Mouse (Mus musculus) CD4-positive helper T cell, adult 2 months (primary cell): ENCODE data around the gene Swsap1.
A peak's percentile ranks its signal among the peaks of the same experiment; 100 is the strongest.

Experiments
- DNase-seq: peaks from one replicate; pipeline ENCODE4 v3.0.0-alpha.2; 2012; ENCODE audit warnings: low read depth, missing footprints, low spot score

Swsap1 gene

DNA sequence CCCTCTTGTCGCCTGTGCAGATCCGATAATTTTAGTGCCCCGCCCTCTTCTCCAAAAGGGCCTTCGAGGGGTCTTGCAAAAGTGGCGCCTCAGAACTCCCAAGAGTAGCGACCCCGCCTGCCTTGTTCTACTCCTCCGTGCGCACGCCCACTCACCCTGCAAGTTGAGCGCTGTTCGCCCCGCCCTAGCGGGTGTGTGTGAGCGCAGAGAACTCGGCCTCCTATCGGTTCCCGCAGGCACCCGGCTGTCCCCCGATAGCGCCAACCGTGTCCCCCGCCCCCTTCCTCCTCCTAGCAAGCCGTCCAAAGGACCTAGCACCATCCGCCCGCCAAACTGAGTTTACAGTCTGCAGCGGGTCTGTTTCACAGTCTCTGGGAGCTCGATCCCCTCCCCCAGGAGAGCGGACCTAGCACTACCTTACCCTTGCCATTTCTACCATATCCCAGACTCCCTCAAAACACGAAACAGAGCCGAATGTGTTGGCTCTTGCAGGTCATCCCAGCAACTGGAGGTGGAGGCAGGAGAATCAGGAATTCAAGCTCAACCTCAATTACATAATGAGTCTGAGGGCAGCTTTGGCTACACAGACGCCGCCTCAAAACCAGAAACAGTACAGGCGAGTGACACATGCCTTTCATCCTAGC is 7.0 kb downstream of the Swsap1 start:
- DNase-seq, result peak; percentile 76

DNA sequence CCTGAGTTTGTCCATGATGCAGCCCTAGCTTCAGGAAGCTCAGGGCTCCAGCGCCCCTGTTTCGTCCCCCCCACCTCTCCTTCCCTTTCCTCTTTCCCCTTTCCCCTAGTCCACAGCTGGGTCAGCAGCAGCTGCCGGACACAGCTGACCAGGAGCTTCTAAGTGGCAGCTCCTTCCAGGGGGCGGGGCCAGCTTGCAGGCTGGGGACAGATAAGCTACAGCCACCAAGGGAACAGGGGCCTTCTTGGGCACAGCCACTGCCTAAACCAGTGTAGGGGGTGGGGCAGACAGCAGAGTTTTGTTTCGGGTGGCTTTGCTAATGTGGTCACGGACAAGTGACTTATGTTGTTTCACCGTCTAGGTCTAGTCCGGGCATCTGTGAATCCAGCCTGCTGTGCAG is 7.9 kb downstream of the Swsap1 start, which contains the start of gene Epor:
TSS of gene Epor (minus strand) at position 90 of the 400 bp plus-strand sequence.
- no peak for DNase-seq

DNA sequence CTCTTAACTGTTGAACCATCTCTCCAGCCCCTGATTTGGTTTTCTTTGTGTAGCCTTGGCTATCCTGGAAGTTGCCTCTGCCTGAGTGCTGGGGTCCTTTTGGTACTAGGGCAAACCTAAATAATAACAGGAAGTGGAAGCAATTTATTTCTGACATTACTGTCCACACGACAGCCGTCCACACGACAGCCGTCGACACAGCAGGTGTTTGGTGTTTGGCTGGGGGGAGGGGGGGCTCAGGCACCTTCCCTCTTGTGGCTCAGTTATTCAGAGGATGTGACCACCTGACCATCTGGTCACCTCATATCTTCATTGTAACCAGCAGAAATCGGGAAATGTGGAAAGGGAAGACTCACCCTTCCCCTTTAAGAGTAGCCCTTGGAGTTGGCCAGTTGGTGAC is 13.3 kb downstream of the Swsap1 start:
- DNase-seq, result no peak

DNA sequence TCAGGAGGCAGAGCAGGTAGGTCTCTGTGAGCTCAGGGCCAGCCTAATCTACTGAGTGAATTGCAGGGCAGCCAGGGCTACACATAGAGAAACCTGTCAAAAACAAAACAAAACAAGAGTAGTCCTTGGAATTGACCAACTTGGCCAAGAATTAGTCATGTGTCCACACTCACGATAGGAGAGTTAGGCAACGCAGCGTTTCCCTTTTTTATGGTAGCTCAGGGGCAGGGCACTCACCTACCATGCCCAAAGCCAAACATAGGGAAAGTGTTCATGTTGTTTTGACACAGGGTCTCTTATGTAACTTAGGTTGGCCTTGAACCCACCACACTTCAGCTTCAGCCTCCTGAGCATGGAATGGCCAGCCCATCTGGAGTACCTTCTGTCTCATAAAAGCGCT is 13.7 kb downstream of the Swsap1 start:
- DNase-seq, result no peak

DNA sequence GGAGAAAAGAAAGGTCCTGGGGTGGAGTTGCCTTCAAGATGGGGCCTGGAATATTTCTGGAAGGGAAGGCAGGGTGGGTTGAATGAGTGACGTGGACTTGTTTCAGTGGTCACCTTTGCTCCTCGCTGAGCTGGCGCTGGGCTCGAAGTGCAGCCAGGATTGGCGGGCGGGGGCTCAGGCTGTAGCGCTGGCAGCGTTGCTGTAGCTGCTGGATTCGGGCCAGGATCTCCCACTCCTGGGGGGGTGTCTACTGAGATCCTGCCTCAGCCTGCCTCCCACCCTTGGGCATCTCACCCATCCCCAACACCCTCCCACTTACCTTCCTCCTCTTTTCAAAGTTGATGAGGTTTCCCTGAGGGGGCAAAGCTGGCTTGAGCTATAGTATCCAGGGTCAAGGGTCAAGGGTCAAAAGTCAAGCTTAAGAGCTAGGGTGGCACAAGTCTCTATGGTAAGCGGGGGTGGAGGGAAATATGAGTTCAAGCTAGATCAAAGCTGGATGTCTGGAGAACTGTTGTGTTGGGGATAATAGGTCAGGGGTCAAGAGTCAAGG is 21.1 kb downstream of the Swsap1 start:
- no peak for DNase-seq

DNA sequence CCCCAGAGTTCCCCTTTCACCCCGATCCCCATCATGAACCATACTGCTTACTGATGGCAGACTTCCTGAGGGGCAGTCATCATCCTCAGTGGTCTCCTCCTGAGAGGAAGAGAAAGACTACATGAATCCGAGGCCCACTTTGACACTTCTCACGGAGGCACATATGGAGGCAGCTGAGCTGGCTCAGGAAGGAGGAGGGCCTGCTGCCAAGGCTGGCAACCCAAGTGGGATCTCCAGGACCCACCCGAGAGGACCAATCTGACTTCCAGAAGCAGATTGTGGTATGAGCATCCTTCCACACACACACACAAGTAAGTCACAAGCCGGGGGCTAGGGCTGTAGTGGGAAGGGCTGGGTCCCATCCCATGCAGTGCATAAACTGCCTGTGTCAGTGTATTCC is 21.8 kb downstream of the Swsap1 start:
- DNase-seq, result no peak

DNA sequence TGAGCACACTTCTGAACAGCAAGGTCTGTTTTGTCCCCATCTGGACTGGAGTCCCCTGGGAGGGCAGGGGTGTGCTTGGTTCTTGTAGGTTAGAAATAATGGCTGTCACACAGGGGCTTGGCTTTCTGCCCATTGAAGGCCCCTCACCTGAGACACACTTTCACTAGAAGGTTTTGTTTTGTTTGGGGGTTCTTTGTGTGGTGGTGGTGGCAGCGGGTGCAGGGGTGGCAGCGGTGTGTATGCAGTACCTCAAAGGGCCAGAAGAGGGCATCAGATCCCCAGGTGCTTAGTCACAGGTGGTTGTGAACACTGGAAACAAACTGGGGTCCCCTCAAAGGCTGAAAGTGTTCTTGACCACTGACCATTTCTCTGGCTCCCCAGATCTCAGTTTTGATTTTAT is 22.4 kb downstream of the Swsap1 start:
- peak; percentile 48 for DNase-seq

DNA sequence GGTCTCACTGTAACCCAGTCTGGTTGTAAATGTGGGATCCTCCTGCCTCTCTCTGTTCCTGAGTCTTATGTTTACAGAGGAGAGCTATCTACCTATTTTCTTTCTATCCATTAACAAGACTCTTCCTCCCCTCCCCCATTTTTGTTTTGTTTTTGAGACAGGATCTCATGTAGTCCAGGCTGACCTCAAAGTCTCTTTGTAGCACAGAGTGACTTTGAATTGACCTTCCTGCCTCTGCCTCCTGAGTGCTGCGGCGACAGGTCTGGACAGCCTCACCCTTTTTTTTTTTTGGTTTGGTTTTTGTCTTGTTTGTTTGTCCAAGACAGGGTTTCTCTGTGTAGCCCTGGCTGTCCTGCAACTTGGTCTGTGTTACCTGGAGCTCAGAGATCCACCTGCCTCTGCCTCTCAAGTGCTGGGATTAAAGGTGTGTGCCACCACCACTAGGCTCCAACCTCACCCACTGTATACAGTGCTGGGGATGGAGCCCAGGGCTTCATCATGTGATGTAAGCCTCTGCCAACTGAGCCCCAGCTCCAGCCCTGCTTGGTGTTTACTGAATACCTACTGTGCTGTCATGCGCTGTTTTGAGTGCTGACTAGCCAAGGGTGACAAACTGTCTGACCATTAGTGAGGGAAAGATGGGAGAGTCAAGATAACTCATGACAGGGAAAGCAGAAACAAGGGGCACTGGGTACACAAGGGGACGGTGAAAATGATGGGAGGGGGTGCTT is 23.0 kb downstream of the Swsap1 start:
- DNase-seq, result no peak

DNA sequence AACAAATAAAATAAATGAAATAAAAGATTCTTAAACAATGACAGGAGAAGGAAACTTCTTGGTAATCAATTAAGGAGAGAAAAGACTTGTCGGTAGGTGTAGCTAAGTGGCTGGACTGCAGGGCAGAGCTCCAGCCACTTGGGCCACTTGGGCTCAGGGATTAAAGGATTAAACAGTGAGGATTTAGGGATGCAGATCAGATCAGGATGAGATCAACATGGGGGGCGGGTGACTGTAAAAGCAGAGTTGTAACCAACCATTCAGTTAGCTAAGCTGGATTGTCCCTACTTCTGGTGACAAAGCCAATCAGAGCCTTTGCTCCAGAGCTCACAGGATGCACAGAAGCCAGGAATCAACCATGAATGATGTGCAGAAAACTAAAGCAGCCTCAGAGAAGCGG is 28.4 kb downstream of the Swsap1 start:
- no peak for DNase-seq

DNA sequence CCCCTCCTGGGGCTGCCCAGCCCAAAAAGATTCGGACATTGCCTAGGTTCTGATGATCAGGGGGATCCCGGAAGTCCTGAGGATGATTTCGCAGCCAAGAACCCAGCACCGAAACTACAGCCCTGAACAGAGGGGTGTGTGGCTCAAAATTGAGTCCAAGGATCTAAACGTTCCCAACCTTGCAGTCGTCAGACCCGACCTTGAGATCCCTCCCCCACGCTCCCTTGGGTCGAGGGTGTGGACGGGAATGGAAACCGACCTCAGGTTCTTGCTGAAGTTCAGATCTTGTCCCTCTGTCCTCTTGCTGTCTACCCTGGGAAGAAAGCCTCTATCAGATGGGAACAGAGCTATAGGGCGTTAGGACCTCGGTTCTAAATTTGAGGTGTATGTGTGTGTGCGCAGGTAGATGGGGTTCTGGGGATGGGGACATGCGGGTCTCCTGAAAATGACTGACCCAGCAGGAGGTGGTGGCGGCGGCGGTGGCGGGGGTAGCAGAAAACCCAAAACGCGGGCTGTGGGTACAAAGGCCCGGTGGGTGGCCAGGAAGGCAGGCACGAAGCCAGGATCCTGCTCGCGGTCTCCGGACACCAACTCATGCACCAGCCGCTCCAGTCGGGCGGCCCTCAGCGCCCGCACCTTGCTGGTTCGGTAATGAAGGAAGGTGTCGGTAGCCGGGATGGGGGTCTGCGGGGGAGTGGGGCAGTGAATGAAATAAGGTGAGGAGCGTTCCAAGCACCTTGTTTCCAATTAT is 32.2 kb downstream of the Swsap1 start:
- no peak for DNase-seq

DNA sequence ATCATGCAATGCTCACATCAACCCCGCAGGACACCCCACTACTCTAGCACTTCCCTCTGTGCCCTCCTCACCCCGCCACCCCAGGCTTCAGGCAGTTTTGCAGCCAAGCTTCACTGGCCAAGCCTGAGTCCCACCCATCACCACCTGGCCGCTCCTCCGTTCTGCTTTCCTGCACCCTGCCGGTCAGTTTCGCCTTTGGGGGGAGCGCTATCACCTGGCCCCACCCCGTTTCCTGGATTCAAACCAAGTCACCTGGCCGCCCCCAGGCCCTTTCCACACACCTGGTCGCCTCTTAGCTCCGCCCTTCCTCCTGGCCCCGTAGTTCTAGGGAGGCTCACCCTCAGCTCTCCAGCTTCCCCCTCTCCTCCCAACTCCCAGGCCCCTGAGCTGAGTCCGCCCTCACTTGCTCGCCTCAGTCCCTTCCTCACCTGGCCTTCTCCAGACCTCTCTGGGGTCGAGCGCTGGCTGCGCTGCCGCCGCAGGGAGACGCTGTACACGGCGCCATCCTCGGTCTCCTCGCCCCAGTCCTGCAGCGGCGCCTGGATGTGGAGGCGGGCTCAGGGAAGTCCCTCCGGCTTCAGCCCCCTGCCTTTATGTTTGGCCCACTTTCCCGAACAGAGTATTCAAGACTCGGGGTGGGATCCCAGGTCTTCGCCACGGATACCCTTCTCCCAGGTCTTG is 33.0 kb downstream of the Swsap1 start:
- no peak for DNase-seq

DNA sequence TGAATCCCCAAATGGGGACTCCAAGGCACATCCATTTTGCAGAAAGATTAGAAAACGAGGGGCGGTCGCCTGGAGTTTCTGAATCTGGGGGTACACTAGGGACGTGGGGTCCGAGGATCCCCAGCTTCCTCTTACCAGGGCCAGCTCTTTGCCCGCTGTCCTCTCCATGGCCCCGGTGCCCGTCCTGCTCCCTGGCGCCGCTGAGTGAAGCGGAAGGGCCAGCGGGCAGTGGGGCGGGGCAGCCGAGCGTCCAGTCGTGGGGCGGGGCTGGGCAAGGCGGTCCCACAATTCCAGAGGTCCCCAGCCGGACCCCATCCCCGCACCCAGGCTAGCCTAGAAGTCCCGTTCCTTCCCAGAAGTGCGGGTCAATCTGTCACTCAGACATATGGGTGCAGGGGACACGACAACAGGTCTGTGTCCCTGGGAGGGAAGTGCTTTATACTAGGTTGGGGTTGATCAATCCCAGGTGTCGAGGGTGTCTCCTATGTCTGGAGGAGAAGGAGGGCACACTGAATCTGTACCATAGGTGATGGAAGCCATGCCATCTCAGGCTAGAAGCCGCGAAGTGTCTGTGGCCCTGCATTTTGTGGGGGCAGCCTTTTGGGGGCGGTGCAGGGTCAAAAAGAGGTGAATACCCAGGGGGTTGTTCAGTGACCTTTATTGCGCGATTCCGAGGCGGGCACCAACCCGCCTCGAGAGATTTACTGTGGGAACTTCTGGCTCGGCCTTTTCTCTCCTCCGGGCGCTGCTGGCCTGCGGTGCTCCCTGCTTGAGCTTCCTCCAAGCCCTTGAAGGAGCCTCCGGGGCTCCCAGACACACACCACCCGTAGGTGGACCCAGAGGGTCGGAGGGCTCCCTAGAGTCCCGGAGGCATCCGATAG is 33.9 kb downstream of the Swsap1 start, which contains the start of gene Rgl3:
TSS of gene Rgl3 (minus strand) at position 217 of the 881 bp plus-strand sequence.
- DNase-seq, result no peak

DNA sequence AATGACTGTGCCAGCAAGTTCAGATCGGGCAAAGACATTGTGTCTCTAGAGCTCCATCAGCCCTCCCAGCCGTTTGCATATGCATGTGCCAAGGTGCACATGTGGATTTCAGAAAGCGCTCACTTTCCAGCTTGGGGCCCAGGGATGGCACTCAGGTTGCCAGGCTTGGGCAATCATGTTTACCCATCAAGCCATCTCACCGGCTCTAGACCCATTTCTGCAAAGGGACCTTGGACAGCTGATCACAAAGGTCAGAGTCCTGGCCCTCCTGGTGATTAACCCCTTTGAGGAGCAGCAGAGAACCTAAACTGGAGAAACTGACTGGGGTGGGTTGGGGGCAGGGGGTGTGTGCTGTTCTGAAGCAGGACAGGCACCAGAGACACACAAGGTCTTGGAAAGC is 36.7 kb downstream of the Swsap1 start:
- no peak for DNase-seq

DNA sequence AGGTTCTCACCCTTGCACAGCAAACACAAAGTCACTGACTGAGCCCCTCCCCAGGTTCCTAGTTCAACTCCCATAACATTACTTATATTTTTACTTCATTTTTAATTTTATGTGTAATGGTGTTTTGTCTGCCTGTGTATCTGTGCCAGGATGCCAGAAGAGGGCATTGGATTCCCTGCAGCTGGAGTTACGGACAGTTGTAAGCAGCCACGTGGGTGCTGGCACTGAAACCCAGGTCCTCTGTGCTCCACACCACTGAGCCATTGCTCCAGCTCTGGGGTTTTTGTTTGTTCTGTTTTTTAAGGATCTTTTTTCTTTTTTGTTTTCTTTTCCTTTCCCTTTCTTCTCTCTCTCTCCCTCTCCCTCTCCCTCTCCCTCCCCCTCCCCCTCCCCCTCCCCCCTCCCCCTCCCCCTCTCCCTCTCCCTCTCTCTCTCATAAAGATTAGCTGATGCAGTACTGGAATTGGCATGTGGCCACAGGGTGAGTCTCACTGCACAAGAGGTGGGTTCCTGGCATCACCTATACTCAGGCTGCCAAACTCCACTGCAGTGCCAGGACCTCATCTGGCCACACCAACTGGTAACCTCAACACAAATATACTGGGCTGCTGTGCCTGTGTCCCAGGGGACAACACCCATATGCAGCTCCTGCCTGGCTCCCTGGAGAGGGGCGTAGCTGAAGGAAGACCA is 40.8 kb downstream of the Swsap1 start:
- no peak for DNase-seq

DNA sequence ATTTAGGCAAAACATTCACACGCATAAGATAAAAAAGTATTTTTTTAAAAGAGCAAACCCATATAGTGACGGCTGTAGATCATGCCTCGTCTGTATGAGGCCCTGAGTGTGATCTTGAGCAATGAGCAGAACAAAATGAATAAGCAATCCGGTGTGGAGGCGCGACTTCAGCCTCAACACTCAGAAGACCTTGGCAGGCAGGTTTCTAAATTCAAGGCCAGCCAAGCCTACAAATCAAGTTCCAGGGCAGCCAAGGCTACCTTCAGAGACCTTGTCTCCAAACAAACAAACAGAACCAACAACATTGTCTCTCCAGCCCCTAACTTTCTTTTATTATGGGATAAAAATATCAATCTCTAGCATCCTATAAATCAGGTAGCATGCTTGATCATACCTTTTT is 44.7 kb downstream of the Swsap1 start:
- DNase-seq, result no peak

DNA sequence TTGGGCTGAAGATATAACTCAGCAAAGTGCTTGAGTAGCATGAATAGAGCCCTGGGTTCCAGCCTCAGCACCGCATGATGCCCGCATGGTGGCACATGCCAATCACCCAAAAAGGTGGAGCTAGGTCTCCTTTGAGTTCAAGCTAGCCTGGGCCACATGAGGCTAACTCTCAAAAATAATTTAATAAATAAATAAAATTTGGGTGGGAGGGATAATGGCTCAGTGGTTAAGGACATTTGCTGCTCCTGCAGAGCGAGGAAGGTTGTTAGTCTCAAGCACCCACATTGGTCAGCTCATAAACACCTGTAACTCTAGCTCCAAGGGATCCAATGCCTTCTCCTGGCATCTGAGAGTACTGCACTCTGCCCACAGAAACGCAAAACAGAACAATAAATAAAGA is 46.1 kb downstream of the Swsap1 start:
- DNase-seq, result no peak

DNA sequence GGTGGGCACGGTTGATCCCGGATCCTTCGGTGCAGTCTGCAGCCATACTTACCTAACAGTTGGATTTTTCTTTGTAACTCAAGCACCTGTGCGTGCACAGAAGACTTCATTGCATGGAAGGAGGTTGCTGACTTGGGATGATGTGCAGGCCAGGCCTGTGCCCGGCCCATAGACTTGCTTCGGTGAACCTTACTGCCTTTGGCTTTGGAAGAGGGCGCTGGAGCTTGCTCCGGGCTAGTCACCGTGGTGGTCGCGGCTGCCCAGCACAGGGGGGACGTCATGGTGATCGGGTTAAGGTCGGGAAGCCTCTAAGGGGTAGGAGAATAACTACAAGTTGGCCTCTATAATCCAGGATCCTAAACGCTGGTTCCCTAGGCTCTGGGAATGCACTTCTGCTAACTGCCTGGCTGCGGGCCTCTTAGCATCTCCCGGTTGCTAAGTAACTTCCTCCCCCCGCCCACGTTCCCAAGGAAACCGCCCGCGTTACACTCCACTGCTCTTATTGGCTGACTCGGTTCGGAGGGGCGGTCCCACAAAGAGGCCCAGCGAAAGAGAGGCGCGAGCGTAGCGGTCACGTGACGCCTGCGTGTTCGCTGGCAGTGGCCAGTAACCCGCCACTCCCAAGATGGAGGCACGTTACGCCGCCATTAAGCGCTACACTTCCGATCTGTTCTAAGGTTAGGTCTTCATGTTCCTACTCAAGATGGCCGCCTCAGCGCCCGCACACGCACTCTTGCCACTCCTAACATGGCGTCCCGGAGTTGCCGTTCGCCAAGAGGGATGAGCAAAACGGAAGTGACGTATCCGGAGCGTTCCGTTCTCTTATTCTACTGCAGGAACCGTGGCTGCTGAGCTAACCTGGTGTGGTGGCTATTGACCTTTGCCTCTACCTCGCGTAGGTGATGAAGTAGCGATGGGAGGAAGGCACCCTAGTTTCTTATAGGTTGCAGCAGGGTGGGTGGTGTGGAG is 46.9 kb downstream of the Swsap1 start, which contains the start of the genes Ccdc151 and Prkcsh:
TSS of gene Ccdc151 (minus strand) at position 441 of the 969 bp plus-strand sequence.
TSS of gene Prkcsh (plus strand) at position 613 of the 969 bp plus-strand sequence.
- DNase-seq, result peak; percentile 100

DNA sequence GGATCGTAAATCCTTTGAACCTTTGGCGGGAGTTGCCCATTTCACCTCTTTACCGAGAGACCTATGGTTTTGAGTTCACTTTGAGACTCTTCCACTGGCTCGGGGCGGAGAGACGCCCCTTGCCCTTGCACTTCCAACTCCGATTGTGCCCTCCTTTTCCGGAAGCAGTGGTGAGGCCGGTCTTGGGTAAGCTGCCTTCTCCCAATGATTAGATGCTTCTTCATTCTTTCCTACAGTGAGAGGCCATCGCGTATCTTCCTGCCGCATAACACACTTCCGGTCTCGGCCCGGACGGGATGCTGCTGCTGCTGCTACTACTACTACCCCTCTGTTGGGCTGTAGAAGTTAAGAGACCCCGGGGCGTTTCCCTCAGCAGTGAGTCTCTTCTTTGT is 47.6 kb downstream of the Swsap1 start:
- no peak for DNase-seq

DNA sequence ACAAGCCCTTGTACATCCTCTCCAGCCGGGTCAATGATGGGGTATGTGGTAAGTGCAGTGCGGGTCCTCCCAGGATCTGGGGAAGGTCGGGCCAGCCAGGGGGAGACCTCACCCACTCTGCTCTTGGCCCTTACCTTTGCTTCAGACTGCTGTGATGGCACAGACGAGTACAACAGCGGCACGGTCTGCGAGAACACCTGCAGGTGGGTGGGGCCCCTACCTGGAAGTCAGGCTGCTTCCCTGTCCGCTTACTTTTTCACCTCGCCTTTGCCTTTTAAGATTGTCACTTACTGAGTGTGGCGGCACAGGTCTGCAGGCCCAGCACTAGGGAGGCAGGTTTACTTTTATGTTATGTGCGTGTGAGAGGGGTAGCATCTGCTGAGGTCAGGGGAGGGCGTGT is 49.0 kb downstream of the Swsap1 start:
- DNase-seq, result no peak
